Mouse (Mus musculus) erythroblast, adult 5-6 weeks (primary cell): ENCODE measurements around the gene Lsm7. TPM values are rescaled to one million over a fixed set of nuclear protein-coding genes. Genes with fewer than 3 reads are reported as not detected.

Experiments used
- ATAC-seq: replicated peaks from 2 replicates; pipeline ENCODE4 v1.8.0; 2016; ENCODE audit warnings: moderate number of reproducible peaks, mild to moderate bottlenecking, moderate TSS enrichment, inconsistent platforms; ENCODE audit not compliant: poor library complexity, low FRiP score, severe bottlenecking
- total RNA-seq, 2 experiments: library from RNA; stranded (forward) in 1 of 2; stranded (reverse) in 1 of 2; fragments of 150-400 nt in 1 of 2; fragments of 200-764, 138-1000 nt in 1 of 2; gene quantifications; 2 replicates each; pipeline versions ENCODE4 v1.2.3 to v1.2.4; 2015 to 2017; ENCODE audit warnings: low replicate concordance in 2 of 2

The Lsm7 gene
- total RNA-seq, 2 experiments from 2014 or later, result 33.2 to 59.8 TPM

GRCm38 (mm10) chr10:80880131-80880641, 25.2 kb upstream of the Lsm7 start:
- peak; percentile 72 for ATAC-seq

- ATAC-seq, result no peak
Measured at GRCm38 (mm10) chr10:80876594-80876993, 21.6 kb upstream of the Lsm7 start.

GRCm38 (mm10) chr10:80876028-80876427, 21.0 kb upstream of the Lsm7 start:
- peak; percentile 45; the same call in 1 of the 2 replicates for ATAC-seq

- no peak for ATAC-seq
Measured at GRCm38 (mm10) chr10:80874035-80874434, 19.0 kb upstream of the Lsm7 start.

- peak; percentile 25 for ATAC-seq
Measured at GRCm38 (mm10) chr10:80871581-80871980, 16.6 kb upstream of the Lsm7 start, which contains the start of gene Tmprss9. TSS of gene Tmprss9 (plus strand) at chr10:80871848.

GRCm38 (mm10) chr10:80870993-80871392, 16.0 kb upstream of the Lsm7 start:
- ATAC-seq, result no peak

GRCm38 (mm10) chr10:80864446-80864845, 9.4 kb upstream of the Lsm7 start:
- no peak for ATAC-seq

- ATAC-seq, result no peak
Measured at GRCm38 (mm10) chr10:80862305-80862704, 7.3 kb upstream of the Lsm7 start.

- ATAC-seq, result peak; percentile 57
Measured at GRCm38 (mm10) chr10:80858350-80858935, 3.4 kb upstream of the Lsm7 start.

- ATAC-seq, result peak; percentile 35
Measured at GRCm38 (mm10) chr10:80857848-80858247, 2.8 kb upstream of the Lsm7 start.

GRCm38 (mm10) chr10:80857386-80857785, 2.4 kb upstream of the Lsm7 start:
- no peak for ATAC-seq

GRCm38 (mm10) chr10:80856908-80857307, 1.9 kb upstream of the Lsm7 start:
- ATAC-seq, result peak; percentile 43

- peak; percentile 20 for ATAC-seq
Measured at GRCm38 (mm10) chr10:80856267-80856666, 1.3 kb upstream of the Lsm7 start.

GRCm38 (mm10) chr10:80855749-80856073, 702 bp upstream of the Lsm7 start:
- 0 out of 2 replicates have a peak, but pooled peaks have one; percentile 0 for ATAC-seq

GRCm38 (mm10) chr10:80848571-80848970, 6.4 kb downstream of the Lsm7 start:
- ATAC-seq, result peak; percentile 63

GRCm38 (mm10) chr10:80845732-80846131, 9.3 kb downstream of the Lsm7 start:
- no peak for ATAC-seq

- ATAC-seq, result no peak
Measured at GRCm38 (mm10) chr10:80845055-80845693, 9.8 kb downstream of the Lsm7 start.

- no peak for ATAC-seq
Measured at GRCm38 (mm10) chr10:80843931-80844547, 11.0 kb downstream of the Lsm7 start, which contains the start of gene Lingo3. TSS of gene Lingo3 (minus strand) at chr10:80844039.

GRCm38 (mm10) chr10:80843087-80843930, 11.7 kb downstream of the Lsm7 start:
- no peak for ATAC-seq

GRCm38 (mm10) chr10:80842334-80842733, 12.7 kb downstream of the Lsm7 start:
- ATAC-seq, result no peak
